Mouse (Mus musculus): Measurements from ENCODE around the gene Pitpnm2. TPM values are rescaled to one million over a fixed set of nuclear protein-coding genes. Genes with fewer than 3 reads are reported as not detected.

Gene Pitpnm2
- polyA plus RNA-seq, 1 experiment from 2014 or later: 9.8 TPM

GRCm38 (mm10) chr5:124203251-124203650 is 46.3 kb downstream of the Pitpnm2 start:
- 79% methylated on average over 4 of the region's 4 CpGs for WGBS
- H3K27ac ChIP-seq (ENCODE audit: low read depth): no peak overlapping the region; the same call in 1 of the 2 replicates
- H3K4me1 ChIP-seq (ENCODE audit: insufficient read depth): peaks cover 34% of the 10 kb centered on the region

DNA sequence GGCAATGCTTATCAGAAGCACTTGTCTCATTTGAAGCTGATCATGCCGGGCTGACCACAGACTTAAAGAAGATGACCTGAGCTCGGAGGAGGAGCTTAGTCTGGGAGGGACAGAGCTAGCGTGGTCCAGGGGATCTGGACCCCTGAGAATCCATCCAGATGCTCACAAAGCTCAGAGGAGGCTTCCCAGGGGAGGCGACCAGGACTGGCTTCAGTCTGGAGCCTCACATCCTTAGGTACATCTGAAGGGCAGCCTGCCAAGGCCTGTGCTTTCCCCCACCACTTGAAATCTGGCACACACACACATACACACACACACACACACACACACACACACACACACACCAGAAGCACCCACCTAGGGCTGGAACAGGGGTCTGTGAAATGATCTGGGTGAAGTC is 47.5 kb downstream of the Pitpnm2 start:
- TF ChIP-seq CTCF (IDR thresholded peaks at IDR 0.05; ENCODE audit: low read depth): no peak
- WGBS: 42% methylated on average over 4 of the region's 4 CpGs
- H3K27me3 ChIP-seq (ENCODE audit: insufficient read depth, low read length): no peaks in the 10 kb centered on the region
- no peak for ATAC-seq (ENCODE audit: insufficient read depth)
- H3K4me3 ChIP-seq (ENCODE audit: low read depth, low read length): no peak overlapping the region
- no peak for DNase-seq
- H3K36me3 ChIP-seq (ENCODE audit: insufficient read depth): no peaks in the 10 kb centered on the region
- H3K9me3 ChIP-seq (ENCODE audit: low read depth, low read length): no peaks in the 10 kb centered on the region
- H3K4me2 ChIP-seq: no peak overlapping the region
- H3K27ac ChIP-seq (ENCODE audit: low read depth): no peak overlapping the region
- no peak overlapping the region for H3K9ac ChIP-seq
- H3K4me1 ChIP-seq (ENCODE audit: insufficient read depth): peaks cover 30% of the 10 kb centered on the region

More at GRCm38 (mm10) chr5:124203251-124203650, 46.3 kb downstream of the Pitpnm2 start:
- TF ChIP-seq CTCF (IDR thresholded peaks at IDR 0.05; ENCODE audit: low read depth): no peak
- Histone ChIP-seq H3K4me2 (no peak overlapping the region), H3K9me3 (ENCODE audit: low read depth, low read length) (no peaks in the 10 kb centered on the region), H3K27me3 (ENCODE audit: insufficient read depth, low read length) (no peaks in the 10 kb centered on the region), H3K36me3 (ENCODE audit: insufficient read depth) (no peaks in the 10 kb centered on the region), H3K9ac (no peak overlapping the region), H3K4me3 (ENCODE audit: low read depth, low read length) (no peak overlapping the region)
- no peak for DNase-seq
- ATAC-seq (ENCODE audit: insufficient read depth): no peak

DNA sequence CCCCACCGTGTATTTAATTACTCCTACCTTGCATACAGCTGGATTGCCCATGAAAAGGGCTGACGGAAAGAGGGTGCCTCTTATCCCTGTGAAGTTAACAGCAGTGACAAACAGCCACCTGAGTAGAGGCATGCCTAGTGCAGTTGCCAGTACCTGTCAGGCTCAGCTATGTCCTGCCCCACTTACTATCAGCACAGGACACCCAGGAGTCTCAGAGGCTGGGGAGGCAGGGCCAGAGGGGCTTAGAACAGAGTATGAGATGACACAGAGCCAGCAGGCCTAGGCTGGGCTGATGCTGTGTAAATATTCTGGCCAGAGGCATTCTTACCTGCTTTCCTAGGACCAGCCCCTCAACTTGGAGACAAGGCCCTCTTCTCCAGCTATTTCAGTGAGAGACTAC is 48.0 kb downstream of the Pitpnm2 start:
- peaks cover 25% of the 10 kb centered on the region for H3K4me1 ChIP-seq (ENCODE audit: insufficient read depth)
- H3K27ac ChIP-seq (ENCODE audit: low read depth): no peak overlapping the region
- no peaks in the 10 kb centered on the region for H3K27me3 ChIP-seq (ENCODE audit: insufficient read depth, low read length)
- H3K4me3 ChIP-seq (ENCODE audit: low read depth, low read length): no peak overlapping the region
- H3K9ac ChIP-seq: no peak overlapping the region
- ATAC-seq (ENCODE audit: insufficient read depth) (peak; percentile 8; the same call in 1 of the 2 replicates), DNase-seq (no peak)
- no peak for TF ChIP-seq CTCF (IDR thresholded peaks at IDR 0.05; ENCODE audit: low read depth)
- H3K9me3 ChIP-seq (ENCODE audit: low read depth, low read length): no peaks in the 10 kb centered on the region
- H3K4me2 ChIP-seq: no peak overlapping the region
- WGBS: 50% methylated on average over 2 of the region's 2 CpGs
- H3K36me3 ChIP-seq (ENCODE audit: insufficient read depth): no peaks in the 10 kb centered on the region

- WGBS: 34% methylated on average over 5 of the region's 5 CpGs
- peaks cover 21% of the 10 kb centered on the region for H3K4me1 ChIP-seq (ENCODE audit: insufficient read depth)
- DNase-seq: no peak
Observed at GRCm38 (mm10) chr5:124200844-124201243, 48.7 kb downstream of the Pitpnm2 start.

DNA sequence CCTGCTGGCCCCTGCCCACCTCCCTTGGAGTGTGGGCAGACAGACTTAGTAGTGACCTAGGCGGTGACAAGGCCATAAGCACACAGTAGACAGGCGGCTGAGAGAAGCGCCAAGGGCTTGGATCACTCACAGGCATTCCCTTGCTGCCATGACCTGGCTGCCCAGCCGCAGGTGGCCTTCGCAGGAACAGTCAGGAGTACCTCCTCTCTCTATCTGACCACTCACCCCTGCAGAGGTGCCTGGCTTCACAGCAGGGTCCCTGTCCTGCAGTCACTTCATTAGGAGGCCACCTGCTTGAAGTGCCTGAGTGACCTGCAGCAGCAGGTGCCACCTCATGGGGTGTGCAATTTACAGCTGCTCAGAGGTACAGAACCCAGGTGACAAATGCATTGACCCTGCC is 50.4 kb downstream of the Pitpnm2 start:
- WGBS: 76% methylated on average over 5 of the region's 5 CpGs
- Histone ChIP-seq H3K27ac (ENCODE audit: low read depth) (no peak overlapping the region), H3K4me1 (ENCODE audit: insufficient read depth) (peaks cover 16% of the 10 kb centered on the region), H3K36me3 (ENCODE audit: insufficient read depth) (no peaks in the 10 kb centered on the region), H3K27me3 (ENCODE audit: insufficient read depth, low read length) (no peaks in the 10 kb centered on the region), H3K9ac (no peak overlapping the region), H3K4me3 (ENCODE audit: low read depth, low read length) (no peak overlapping the region), H3K9me3 (ENCODE audit: low read depth, low read length) (no peaks in the 10 kb centered on the region), H3K4me2 (no peak overlapping the region)
- no peak for DNase-seq
- TF ChIP-seq CTCF (IDR thresholded peaks at IDR 0.05; ENCODE audit: low read depth): no peak
- no peak for ATAC-seq (ENCODE audit: insufficient read depth)

More at GRCm38 (mm10) chr5:124200844-124201243, 48.7 kb downstream of the Pitpnm2 start:
- Histone ChIP-seq H3K4me2 (no peak overlapping the region), H3K27me3 (ENCODE audit: insufficient read depth, low read length) (no peaks in the 10 kb centered on the region), H3K9ac (no peak overlapping the region; the same call in 1 of the 2 replicates), H3K9me3 (ENCODE audit: low read depth, low read length) (no peaks in the 10 kb centered on the region), H3K27ac (ENCODE audit: low read depth) (0 out of 2 replicates have a peak overlapping the region, but pooled peaks have one; percentile 36), H3K4me3 (ENCODE audit: low read depth, low read length) (no peak overlapping the region), H3K36me3 (ENCODE audit: insufficient read depth) (no peaks in the 10 kb centered on the region)
- TF ChIP-seq CTCF (IDR thresholded peaks at IDR 0.05; ENCODE audit: low read depth): no peak
- no peak for ATAC-seq (ENCODE audit: insufficient read depth)

DNA sequence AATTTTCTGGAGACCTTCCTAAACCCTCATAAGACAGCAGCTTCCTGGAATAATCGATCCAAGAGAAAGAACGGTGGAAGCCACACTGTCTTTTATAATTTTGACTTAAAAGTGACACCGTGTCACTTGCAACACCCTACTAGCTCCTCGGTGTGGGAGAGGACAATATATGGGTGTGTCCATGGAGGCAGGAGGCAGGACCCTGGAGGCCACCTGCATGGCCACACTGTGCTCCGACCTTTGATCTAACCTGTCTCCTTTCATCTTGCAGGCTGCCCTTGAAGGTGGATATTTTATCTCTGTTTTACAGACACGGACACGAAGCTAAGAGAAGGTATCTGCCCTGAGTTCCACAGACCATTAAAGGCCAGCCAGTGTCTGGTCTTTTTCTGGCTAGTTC is 51.1 kb downstream of the Pitpnm2 start:
- 68% methylated on average over 7 of the region's 7 CpGs for WGBS
- ATAC-seq (ENCODE audit: insufficient read depth) (no peak), DNase-seq (no peak)
- H3K9me3 ChIP-seq (ENCODE audit: low read depth, low read length): no peaks in the 10 kb centered on the region
- no peak overlapping the region for H3K9ac ChIP-seq
- no peak overlapping the region for H3K4me2 ChIP-seq
- H3K4me1 ChIP-seq (ENCODE audit: insufficient read depth): peaks cover 12% of the 10 kb centered on the region
- TF ChIP-seq CTCF (IDR thresholded peaks at IDR 0.05; ENCODE audit: low read depth): no peak
- no peak overlapping the region for H3K27ac ChIP-seq (ENCODE audit: low read depth)
- no peaks in the 10 kb centered on the region for H3K27me3 ChIP-seq (ENCODE audit: insufficient read depth, low read length)
- no peak overlapping the region for H3K4me3 ChIP-seq (ENCODE audit: low read depth, low read length)
- no peaks in the 10 kb centered on the region for H3K36me3 ChIP-seq (ENCODE audit: insufficient read depth)

- WGBS: 63% methylated on average over 4 of the region's 4 CpGs
- H3K9ac ChIP-seq: no peak overlapping the region
- no peak for TF ChIP-seq CTCF (IDR thresholded peaks at IDR 0.05; ENCODE audit: low read depth)
- H3K36me3 ChIP-seq (ENCODE audit: insufficient read depth): no peaks in the 10 kb centered on the region
- no peak overlapping the region for H3K4me2 ChIP-seq
- no peak for ATAC-seq (ENCODE audit: insufficient read depth)
- no peak for DNase-seq
- H3K27ac ChIP-seq (ENCODE audit: low read depth): no peak overlapping the region
- H3K27me3 ChIP-seq (ENCODE audit: insufficient read depth, low read length): no peaks in the 10 kb centered on the region
- no peaks in the 10 kb centered on the region for H3K9me3 ChIP-seq (ENCODE audit: low read depth, low read length)
- H3K4me3 ChIP-seq (ENCODE audit: low read depth, low read length): no peak overlapping the region
- H3K4me1 ChIP-seq (ENCODE audit: insufficient read depth): peaks cover 12% of the 10 kb centered on the region
Observed at GRCm38 (mm10) chr5:124196082-124196481, 53.5 kb downstream of the Pitpnm2 start.
